Mouse (Mus musculus): Measurements from ENCODE around the gene Fam84b. TPM values are rescaled to one million over a fixed set of nuclear protein-coding genes. Genes with fewer than 3 reads are reported as not detected.

The Fam84b gene
- polyA plus RNA-seq, 1 experiment from 2014 or later: 11.6 TPM

DNA sequence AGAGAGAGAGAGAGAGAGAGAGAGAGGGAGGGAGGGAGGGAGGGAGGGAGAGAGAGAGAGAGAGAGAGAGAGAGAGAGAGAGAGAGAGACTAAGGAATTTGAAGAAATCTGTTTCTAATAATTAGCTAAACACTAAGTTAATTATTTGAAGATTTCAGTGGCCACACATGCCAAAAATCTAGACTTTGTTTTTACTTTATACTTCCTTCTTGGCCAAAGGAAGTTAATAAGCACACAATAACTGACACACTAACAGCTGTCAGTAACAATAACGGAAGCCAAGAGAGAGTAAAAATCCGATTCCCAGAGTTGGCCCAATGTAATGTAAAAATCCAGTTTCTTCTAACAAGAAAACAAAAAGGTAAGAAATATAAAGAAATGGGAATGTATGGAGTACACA is 69.8 kb downstream of the Fam84b start:
- no peaks in the 10 kb centered on the region for H3K9me3 ChIP-seq
- no peak overlapping the region for H3K27ac ChIP-seq
- H3K27me3 ChIP-seq: no peaks in the 10 kb centered on the region
- H3K4me2 ChIP-seq (replicated peaks): no peak overlapping the region
- 54% methylated on average over 2 of the region's 2 CpGs for WGBS
- H3K4me3 ChIP-seq: no peak overlapping the region
- no peak for ATAC-seq (ENCODE audit: insufficient number of reproducible peaks, insufficient read depth, low FRiP score, low TSS enrichment)
- no peaks in the 10 kb centered on the region for H3K4me1 ChIP-seq
- H3K9ac ChIP-seq: no peak overlapping the region
- no peaks in the 10 kb centered on the region for H3K36me3 ChIP-seq

DNA sequence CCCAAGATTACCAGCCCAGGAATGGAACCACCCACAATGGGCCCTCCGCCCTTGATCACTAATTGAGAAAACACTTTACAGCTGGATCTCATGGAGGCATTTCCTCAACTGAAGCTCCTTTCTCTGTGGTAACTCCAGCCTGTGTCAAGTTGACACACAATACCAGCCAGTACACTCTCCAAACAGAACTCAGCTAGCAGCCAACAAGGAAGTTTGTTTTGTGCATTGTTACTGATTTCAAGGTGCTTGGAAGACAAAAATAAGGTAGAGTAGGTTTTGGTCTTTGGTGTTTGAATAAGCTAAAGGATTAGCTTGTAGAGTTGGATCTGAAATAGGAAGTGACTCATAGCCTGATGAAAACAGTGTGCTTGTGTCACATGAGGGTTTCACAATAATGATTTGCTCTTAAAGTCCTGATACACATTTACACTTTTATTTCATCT is 74.0 kb downstream of the Fam84b start:
- H3K4me3 ChIP-seq: no peak overlapping the region
- no peaks in the 10 kb centered on the region for H3K27me3 ChIP-seq
- H3K4me2 ChIP-seq (replicated peaks): no peak overlapping the region
- no peaks in the 10 kb centered on the region for H3K36me3 ChIP-seq
- no peak overlapping the region for H3K27ac ChIP-seq
- no peaks in the 10 kb centered on the region for H3K4me1 ChIP-seq
- WGBS: 44% methylated on average over 1 of the region's 1 CpGs
- H3K9me3 ChIP-seq: no peaks in the 10 kb centered on the region
- no peak overlapping the region for H3K9ac ChIP-seq
- ATAC-seq (ENCODE audit: insufficient number of reproducible peaks, insufficient read depth, low FRiP score, low TSS enrichment): no peak

DNA sequence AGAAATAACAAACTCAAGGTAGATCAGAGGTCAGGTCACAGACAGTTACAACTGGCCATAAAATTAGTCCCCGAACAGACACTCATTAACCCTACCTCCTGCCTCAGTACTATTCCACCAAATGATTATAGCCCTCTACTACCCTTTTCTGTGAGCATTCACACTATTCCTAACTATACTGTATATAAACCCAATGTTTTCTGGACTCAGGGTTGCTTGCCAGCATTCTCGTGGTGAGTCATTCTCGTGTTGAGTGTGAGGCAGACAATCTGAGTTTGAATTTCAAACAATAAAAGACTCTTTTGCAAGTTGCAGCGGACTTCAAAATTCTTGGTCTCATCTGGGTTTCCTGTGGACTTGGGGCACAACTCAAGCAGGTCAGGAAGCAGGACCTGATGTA is 74.5 kb downstream of the Fam84b start:
- no peaks in the 10 kb centered on the region for H3K36me3 ChIP-seq
- WGBS: 86% methylated on average over 4 of the region's 4 CpGs
- H3K27ac ChIP-seq: no peak overlapping the region
- H3K4me1 ChIP-seq: no peaks in the 10 kb centered on the region
- H3K4me3 ChIP-seq: no peak overlapping the region
- no peaks in the 10 kb centered on the region for H3K27me3 ChIP-seq
- no peak for ATAC-seq (ENCODE audit: insufficient number of reproducible peaks, insufficient read depth, low FRiP score, low TSS enrichment)
- no peak overlapping the region for H3K4me2 ChIP-seq (replicated peaks)
- H3K9ac ChIP-seq: no peak overlapping the region
- no peaks in the 10 kb centered on the region for H3K9me3 ChIP-seq

Other genes starting within 250 kb of the Fam84b start
- gene A1bg, start 69.2 kb upstream of the Fam84b start, polyA plus RNA-seq (2016; fragmentation: Nextera tagmentation; extraction: Ambion mirVana): not detected in 2 replicates

Measured in embryonic facial prominence, embryonic 12.5 days (tissue).